ENCODE assay signal across 36 mouse cellular contexts in the genomic region with DNA sequence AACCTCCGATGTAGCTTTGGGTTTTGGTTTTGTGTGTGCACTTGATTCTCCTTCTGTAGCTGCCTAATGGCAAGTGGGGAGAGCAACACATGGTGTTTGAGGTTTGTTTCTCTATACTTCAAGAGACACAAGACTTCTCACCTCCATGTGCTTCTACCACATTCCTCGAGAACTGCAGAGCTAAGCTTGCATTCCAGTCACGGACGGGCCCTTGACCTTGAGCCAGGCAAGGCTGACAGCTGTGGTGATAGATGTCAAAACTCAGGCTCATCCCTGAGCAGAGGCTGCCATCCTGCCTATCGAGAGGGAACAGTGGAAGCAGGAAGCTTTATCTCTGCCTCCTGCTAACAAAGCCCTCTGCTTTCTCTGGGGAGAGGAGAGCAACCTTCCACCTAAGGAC. TPM values are rescaled to one million over a fixed set of nuclear protein-coding genes. Genes with fewer than 3 reads are reported as not detected.
DNase-seq lines count a peak whose midpoint lies in the region; ATAC-seq and TF ChIP-seq lines count a peak whose summit lies in the region.
"Had no signal": no experiment of that assay in that cellular context is flagged by ENCODE, and none has a peak within 500 bp of the region (broad histone marks: within the 10 kb centered on the region; RNA-seq: fewer than 3 reads in every experiment).

No protein-coding gene starts in this region.

- H3K4me2 ChIP-seq in intestine, embryonic 14.5 days (ENCODE audit: low read length): no peak overlapping the region
- no peak overlapping the region for H3K4me2 ChIP-seq in intestine, postnatal 0 days (replicated peaks; ENCODE audit: low read depth)
- H3K4me2 ChIP-seq in myocyte (ENCODE audit: low read depth): no peak overlapping the region
- no peak overlapping the region for H3K4me2 ChIP-seq in midbrain, embryonic 13.5 days (replicated peaks)
- H3K4me2 ChIP-seq: embryonic facial prominence, embryonic 12.5 days; forebrain, embryonic 12.5 days; hindbrain, embryonic 14.5 days; intestine, embryonic 15.5 days had no signal

- no peak for TF ChIP-seq POLR2A in myocyte (IDR thresholded peaks at IDR 0.05; ENCODE audit: insufficient read length, low read depth)
- TF ChIP-seq POLR2A in lung, adult 2 months (IDR thresholded peaks at IDR 0.05; ENCODE audit: borderline replicate concordance, extremely low read depth, low read depth, low read length): no peak

- ATAC-seq in intestine, embryonic 14.5 days (replicated peaks; ENCODE audit: low FRiP score, low TSS enrichment, low read depth): no peak
- no peak for ATAC-seq in intestine, postnatal 0 days
- no peak for ATAC-seq in midbrain, embryonic 13.5 days
- ATAC-seq: activated CD4-positive, CD25-positive, alpha-beta regulatory T cell, adult 4 months; CD4-positive, CD25-positive, alpha-beta regulatory T cell, adult 4 months; intestine, embryonic 15.5 days had no signal

- no peaks in the 10 kb centered on the region for H3K79me2 ChIP-seq in myocyte (ENCODE audit: control insufficient read depth, insufficient read depth)

- H3ac ChIP-seq in myocyte (ENCODE audit: control insufficient read depth, insufficient read length): no peak overlapping the region

- no peaks in the 10 kb centered on the region for H3K27me3 ChIP-seq in intestine, embryonic 14.5 days (replicated peaks; ENCODE audit: control insufficient read depth, insufficient read depth, low read length)
- H3K27me3 ChIP-seq in intestine, postnatal 0 days (replicated peaks; ENCODE audit: control insufficient read depth, insufficient read depth, low read length): no peaks in the 10 kb centered on the region
- H3K27me3 ChIP-seq in myocyte (ENCODE audit: control insufficient read depth, insufficient read depth, insufficient read length): no peaks in the 10 kb centered on the region
- no peaks in the 10 kb centered on the region for H3K27me3 ChIP-seq in midbrain, embryonic 13.5 days
- H3K27me3 ChIP-seq: embryonic facial prominence, embryonic 12.5 days; forebrain, embryonic 12.5 days; intestine, embryonic 15.5 days had no signal

- H3K27ac ChIP-seq in intestine, embryonic 14.5 days (ENCODE audit: low read depth): no peak overlapping the region
- no peak overlapping the region for H3K27ac ChIP-seq in intestine, postnatal 0 days (ENCODE audit: low read depth, low read length)
- H3K27ac ChIP-seq in midbrain, embryonic 13.5 days: no peak overlapping the region
- H3K27ac ChIP-seq: embryonic facial prominence, embryonic 12.5 days; forebrain, embryonic 12.5 days; hindbrain, embryonic 14.5 days; intestine, embryonic 15.5 days; midbrain, embryonic 10.5 days; stomach, postnatal 0 days had no signal

- H3K36me3 ChIP-seq in intestine, embryonic 14.5 days (ENCODE audit: control insufficient read depth, insufficient read depth, low read length): no peaks in the 10 kb centered on the region
- no peaks in the 10 kb centered on the region for H3K36me3 ChIP-seq in intestine, postnatal 0 days (ENCODE audit: control insufficient read depth, insufficient read depth)
- no peaks in the 10 kb centered on the region for H3K36me3 ChIP-seq in myocyte (ENCODE audit: control insufficient read depth, insufficient read depth)
- no peaks in the 10 kb centered on the region for H3K36me3 ChIP-seq in midbrain, embryonic 13.5 days
- H3K36me3 ChIP-seq: embryonic facial prominence, embryonic 12.5 days; forebrain, embryonic 12.5 days; intestine, embryonic 15.5 days; midbrain, embryonic 10.5 days had no signal

- H3K9me3 ChIP-seq in intestine, embryonic 14.5 days (ENCODE audit: control insufficient read depth, low read length): no peaks in the 10 kb centered on the region
- H3K9me3 ChIP-seq in intestine, postnatal 0 days (ENCODE audit: control insufficient read depth): no peaks in the 10 kb centered on the region
- H3K9me3 ChIP-seq in midbrain, embryonic 13.5 days: no peaks in the 10 kb centered on the region
- H3K9me3 ChIP-seq: embryonic facial prominence, embryonic 12.5 days; forebrain, embryonic 12.5 days; intestine, embryonic 15.5 days; midbrain, embryonic 10.5 days had no signal

- DNase-seq in embryo, embryonic 10 days (ENCODE audit: low spot score): peak; percentile 27
- DNase-seq in embryo, embryonic 9.5 days (ENCODE audit: extremely low spot score): no peak
- DNase-seq in intestine, embryonic 14.5 days (ENCODE audit: low spot score): peak; percentile 28
- peak; percentile 62 for DNase-seq in adrenal gland, adult 2 months
- no peak for DNase-seq in lung, adult 2 months
- DNase-seq: cerebellum, adult 9-10 months; gastrocnemius, postnatal 10 days; kidney, postnatal 36 days; layer of hippocampus, postnatal 36 days; lung, postnatal 10 days; right cerebral cortex, postnatal 14 days; thymus, adult 2 months; thymus, postnatal 4 days had no signal

- WGBS in intestine, embryonic 14.5 days: 30% methylated on average over 5 of the region's 5 CpGs
- WGBS in intestine, postnatal 0 days: 22% methylated on average over 5 of the region's 5 CpGs
- WGBS in lung, adult 2 months: 30% methylated on average over 5 of the region's 5 CpGs
- WGBS in midbrain, embryonic 13.5 days: 71% methylated on average over 5 of the region's 5 CpGs

- 0 out of 2 replicates have a peak, but pooled peaks cover 3% of the 10 kb centered on the region for H3K4me1 ChIP-seq in intestine, embryonic 14.5 days (replicated peaks; ENCODE audit: control insufficient read depth, insufficient read depth, low read length)
- H3K4me1 ChIP-seq in intestine, postnatal 0 days (replicated peaks; ENCODE audit: control insufficient read depth, insufficient read depth, low read length): no peaks in the 10 kb centered on the region
- H3K4me1 ChIP-seq in lung, adult 2 months (ENCODE audit: control insufficient read depth, insufficient read depth, low read length): no peaks in the 10 kb centered on the region
- peaks cover 10% of the 10 kb centered on the region; the same call in 1 of the 2 replicates for H3K4me1 ChIP-seq in midbrain, embryonic 13.5 days (replicated peaks)
- H3K4me1 ChIP-seq: embryonic facial prominence, embryonic 12.5 days; intestine, embryonic 15.5 days had no signal

- no peak overlapping the region for H3K4me3 ChIP-seq in intestine, embryonic 14.5 days (ENCODE audit: low read depth, low read length)
- H3K4me3 ChIP-seq in intestine, postnatal 0 days (ENCODE audit: low read depth, low read length): no peak overlapping the region
- no peak overlapping the region for H3K4me3 ChIP-seq in myocyte
- H3K4me3 ChIP-seq in lung, adult 2 months (replicated peaks; ENCODE audit: extremely low read depth, low read depth, low read length): no peak overlapping the region
- H3K4me3 ChIP-seq in midbrain, embryonic 13.5 days (replicated peaks): no peak overlapping the region
- H3K4me3 ChIP-seq: embryonic facial prominence, embryonic 12.5 days; forebrain, embryonic 12.5 days; intestine, embryonic 15.5 days; midbrain, embryonic 10.5 days had no signal

- H3K9ac ChIP-seq in intestine, embryonic 14.5 days (ENCODE audit: low read length): no peak overlapping the region
- no peak overlapping the region for H3K9ac ChIP-seq in intestine, postnatal 0 days (ENCODE audit: low read depth, low read length)
- H3K9ac ChIP-seq in midbrain, embryonic 13.5 days (replicated peaks): no peak overlapping the region
- H3K9ac ChIP-seq: embryonic facial prominence, embryonic 12.5 days; forebrain, embryonic 12.5 days; hindbrain, embryonic 14.5 days; intestine, embryonic 15.5 days had no signal

- no peak for TF ChIP-seq CTCF in intestine, postnatal 0 days (IDR thresholded peaks at IDR 0.05; ENCODE audit: low read depth)
- TF ChIP-seq CTCF in lung, adult 2 months (IDR thresholded peaks at IDR 0.05; ENCODE audit: insufficient read depth, low read length): no peak

TF ChIP-seq in myocyte, 11 proteins besides CTCF, POLR2A, EP300 and RAD21:
- TF ChIP-seq TCF3 (IDR thresholded peaks at IDR 0.05; ENCODE audit: insufficient read length, low read depth) (no peak), MAX (IDR thresholded peaks at IDR 0.05; ENCODE audit: low read depth) (no peak), CEBPB (IDR thresholded peaks at IDR 0.05; ENCODE audit: insufficient read depth, poor library complexity, severe bottlenecking) (no peak), MYOG (IDR thresholded peaks at IDR 0.05; ENCODE audit: control insufficient read depth in 1 of 3, insufficient read depth in 1 of 3, insufficient read length in 2 of 3, low read depth in 2 of 3) (peak in 1 of 3 experiments; percentile 42), SRF (IDR thresholded peaks at IDR 0.05; ENCODE audit: control insufficient read depth, insufficient read length, low read depth) (no peak), MYOD1 (IDR thresholded peaks at IDR 0.05; ENCODE audit: control insufficient read depth in 1 of 3, insufficient read length in 2 of 3, low read depth in 2 of 3) (peak in 2 of 3 experiments; percentile 53 to 56)
TF ChIP-seq in myocyte: peak in this region for 2.

RNA-seq across cellular contexts. Expression of gene Rpl36-ps4, which starts 59.2 kb away (rescaled TPM):
- polyA plus RNA-seq in intestine, embryonic 14.5 days (2014; fragmentation: Nextera tagmentation; extraction: Ambion mirVana): not detected in 2 replicates
- polyA plus RNA-seq in intestine, postnatal 0 days (2015; fragmentation: Nextera tagmentation; extraction: Ambion mirVana): not detected in 2 replicates
- total RNA-seq in adrenal gland, adult 2 months (2021): not detected
- not detected in 2 replicates for polyA plus RNA-seq in adrenal gland, adult 2 months (2012; rRNA removed)
- polyA plus RNA-seq in myocyte (2012; fragmentation: generic; extraction: Trizol): not detected
- not detected in 2 replicates for polyA plus RNA-seq in lung, adult 2 months (2012; rRNA removed)
- not detected in 2 replicates for polyA plus RNA-seq in midbrain, embryonic 13.5 days (2015; fragmentation: Nextera tagmentation; extraction: Ambion mirVana)
- total RNA-seq: ES-E14; gastrocnemius, postnatal 10 days; granulocyte monocyte progenitor cell, adult 5-6 weeks; heart, postnatal 25 days; layer of hippocampus, adult 8-10 months; layer of hippocampus, postnatal 36 days; left cerebral cortex, postnatal 10 days; liver, adult 2 months had no signal
- polyA plus RNA-seq: activated CD4-positive, CD25-positive, alpha-beta regulatory T cell, adult 4 months; CD4-positive, CD25-positive, alpha-beta regulatory T cell, adult 4 months; embryonic facial prominence, embryonic 12.5 days; forebrain, embryonic 12.5 days; frontal cortex, adult 2 months; heart, embryonic 14.5 days; hindbrain, embryonic 14.5 days; intestine, embryonic 15.5 days; kidney, embryonic 14.5 days; limb, embryonic 11.5 days; liver, adult 2 months; liver, embryonic 16.5 days; midbrain, embryonic 10.5 days; neural tube, embryonic 11.5 days; stomach, postnatal 0 days; thymus, adult 2 months had no signal

Comparison
In these comparisons a context has a peak if more than half of its experiments do, and no peak if none do; other contexts are left out.
1. DNase-seq: peak in embryo, embryonic 10 days (single experiment), intestine, embryonic 14.5 days (single experiment) and adrenal gland, adult 2 months (single experiment); none in embryo, embryonic 9.5 days (single experiment) and lung, adult 2 months (single experiment).